Mouse (Mus musculus): ENCODE results near the gene Yeats4.

Yeats4 gene

GRCm38 (mm10) chr10:117202981-117203557 lies 21.2 kb downstream of the Yeats4 start:
- DNase-seq (ENCODE audit: low read depth, low spot score): no peak

DNA sequence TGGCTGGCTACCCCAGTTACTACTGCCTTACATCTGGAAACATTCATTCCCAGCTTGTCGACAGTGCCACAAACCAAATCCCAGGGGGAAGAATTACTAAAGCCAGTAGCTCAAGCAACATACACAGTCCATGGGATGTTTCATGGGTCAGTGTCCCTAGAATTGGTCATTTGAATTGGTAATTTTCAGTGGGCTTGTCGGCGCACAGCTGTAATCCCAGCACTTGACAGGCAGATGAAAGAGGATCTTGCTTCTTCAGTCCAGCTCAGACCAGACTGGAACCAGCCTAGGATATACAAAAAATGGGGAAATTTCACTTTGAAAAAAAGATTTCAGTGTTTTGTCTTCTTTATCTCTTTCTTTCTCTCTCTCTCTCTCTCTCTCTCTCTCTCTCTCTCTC lies 24.6 kb downstream of the Yeats4 start:
- DNase-seq (ENCODE audit: low read depth, low spot score): no peak

- DNase-seq (ENCODE audit: low read depth, low spot score): no peak
Observed at GRCm38 (mm10) chr10:117196696-117197095, 27.6 kb downstream of the Yeats4 start.

- DNase-seq (ENCODE audit: low read depth, low spot score): no peak
Observed at GRCm38 (mm10) chr10:117195748-117196147, 28.6 kb downstream of the Yeats4 start.

DNA sequence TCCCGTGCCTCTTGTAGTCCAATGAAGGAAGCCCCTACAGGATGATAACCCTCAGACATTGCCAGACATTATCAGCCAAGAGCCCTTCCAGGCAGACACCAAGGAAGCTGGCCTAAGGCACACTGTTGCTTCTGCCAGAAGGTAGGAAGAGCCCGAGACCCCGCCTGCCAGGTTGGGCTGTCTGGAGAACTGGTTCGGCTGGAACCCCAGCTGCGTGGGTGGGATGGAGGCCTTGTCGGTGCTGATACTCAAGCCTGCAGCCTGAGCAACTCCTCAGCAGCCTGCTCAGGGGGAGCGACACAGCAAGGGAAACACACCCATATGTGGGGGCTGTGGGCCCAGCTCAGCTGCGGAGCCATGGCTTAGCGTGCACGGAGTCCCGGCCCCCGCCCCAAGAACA lies 29.3 kb downstream of the Yeats4 start:
- no peak for DNase-seq (ENCODE audit: low read depth, low spot score)

GRCm38 (mm10) chr10:117193364-117193763 lies 30.9 kb downstream of the Yeats4 start:
- no peak for DNase-seq (ENCODE audit: low read depth, low spot score)

DNA sequence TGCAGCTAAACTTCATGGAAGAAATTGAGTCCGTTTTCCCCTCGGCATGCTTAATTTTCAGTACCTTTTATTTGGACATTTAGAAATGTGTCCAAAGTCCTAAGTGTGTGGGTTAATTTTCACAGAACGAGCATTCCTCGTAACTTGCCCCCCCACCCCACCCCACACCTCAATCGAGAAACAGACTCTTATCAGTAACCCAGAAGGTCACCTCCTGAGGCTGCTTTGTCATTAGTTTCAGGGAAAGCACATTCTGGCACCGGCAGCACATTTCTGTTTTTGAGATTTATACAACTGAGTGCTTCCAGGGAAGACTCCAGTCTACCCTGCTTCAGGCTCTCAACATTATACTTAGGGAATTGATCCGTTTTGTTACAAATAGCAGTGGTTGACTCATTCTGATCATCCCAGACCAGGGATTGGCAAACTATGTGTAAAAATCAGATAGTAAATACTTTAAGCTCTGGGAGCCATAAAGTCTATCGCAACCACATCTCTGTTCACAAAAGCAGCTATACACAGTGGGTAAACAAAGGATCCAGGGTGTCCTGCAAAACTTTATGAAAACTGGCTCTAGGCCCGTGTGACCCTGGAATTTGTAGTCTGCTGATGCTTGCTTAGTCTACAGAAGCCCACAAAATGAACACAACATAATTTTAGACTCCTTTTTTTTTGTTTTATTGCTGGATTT lies 38.8 kb downstream of the Yeats4 start:
- no peak for DNase-seq (ENCODE audit: low read depth, low spot score)

DNA sequence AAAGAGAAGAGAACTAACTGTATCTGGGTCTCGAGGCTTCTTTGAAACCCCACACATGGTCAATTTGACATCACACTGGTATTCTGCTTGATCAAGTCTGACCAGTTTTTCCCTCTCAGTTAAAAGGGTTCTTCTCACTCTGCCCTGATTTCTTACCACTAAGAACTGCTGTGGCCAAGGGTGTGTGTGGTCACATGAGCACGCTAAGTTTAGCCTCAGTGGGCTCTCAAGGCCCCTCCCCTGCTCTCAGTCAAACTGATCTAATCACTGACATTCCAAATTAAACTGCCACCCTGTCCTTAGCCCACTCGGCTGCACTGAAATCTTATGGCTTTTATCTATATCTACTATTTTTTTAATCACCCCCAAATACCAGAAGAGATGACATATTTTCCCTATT lies 43.2 kb downstream of the Yeats4 start:
- DNase-seq (ENCODE audit: low read depth, low spot score): no peak

- no peak for DNase-seq (ENCODE audit: low read depth, low spot score)
Observed at GRCm38 (mm10) chr10:117174645-117175044, 49.7 kb downstream of the Yeats4 start.

DNA sequence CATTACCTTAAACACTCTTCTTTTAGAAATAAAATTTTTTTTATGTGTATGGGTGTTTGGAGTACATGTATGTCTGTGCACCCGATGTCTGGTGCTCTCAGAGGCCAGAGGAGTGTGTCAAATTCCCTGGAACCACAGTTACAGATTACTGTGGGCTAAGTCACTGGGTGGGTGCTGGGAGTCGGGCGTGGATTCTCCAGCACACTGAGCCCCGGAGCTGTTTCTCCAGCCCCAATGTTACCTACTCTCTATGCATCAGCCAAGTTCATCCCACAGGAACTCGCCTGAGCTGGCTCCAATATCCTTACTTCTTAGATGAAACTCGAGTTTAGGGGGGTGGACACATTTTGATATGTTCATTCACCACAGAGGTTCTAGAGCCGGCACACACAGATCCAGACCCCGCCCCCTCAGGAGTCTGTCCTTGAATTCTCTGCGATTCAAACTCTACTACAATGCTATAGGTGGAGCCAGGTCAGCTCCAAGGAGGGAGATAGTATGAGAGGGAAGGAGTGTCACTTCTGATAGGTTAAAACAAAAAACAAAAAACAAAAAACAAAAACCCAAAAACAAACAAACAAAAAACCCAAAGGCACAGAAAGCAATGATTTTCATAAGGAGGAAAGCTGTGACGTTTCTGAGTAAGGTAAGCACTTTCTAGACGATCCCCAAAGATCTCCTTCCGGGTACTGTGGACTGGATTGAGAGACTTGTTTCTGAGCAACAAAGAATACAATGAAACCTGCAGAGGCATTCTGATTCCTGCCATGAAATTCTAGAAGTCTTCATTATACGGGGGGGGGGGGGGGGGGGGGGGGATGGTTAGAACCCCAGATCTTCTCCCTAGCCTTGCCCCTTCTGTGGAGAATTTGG lies 50.5 kb downstream of the Yeats4 start:
- DNase-seq (ENCODE audit: low read depth, low spot score): no peak

- DNase-seq (ENCODE audit: low read depth, low spot score): no peak
Observed at GRCm38 (mm10) chr10:117173111-117173510, 51.2 kb downstream of the Yeats4 start.

DNA sequence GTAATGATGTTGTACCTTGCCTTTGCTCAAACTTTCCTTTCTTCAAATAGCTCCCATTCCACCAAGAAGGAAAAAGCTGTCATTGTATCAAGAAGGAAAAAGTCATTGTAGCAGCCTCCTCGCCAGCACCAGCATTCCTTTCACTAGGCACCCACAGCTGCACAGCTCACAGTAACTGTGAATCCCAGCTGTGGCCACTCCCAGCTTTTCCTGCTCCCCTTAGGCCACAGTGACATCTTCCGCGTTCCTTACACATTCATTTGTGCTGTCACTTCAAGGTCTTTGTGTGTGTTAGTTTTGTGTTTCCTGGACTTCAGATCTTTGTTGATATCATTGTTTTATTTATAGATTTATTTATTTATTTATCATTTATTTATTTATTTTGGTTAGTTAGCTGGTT lies 52.2 kb downstream of the Yeats4 start:
- DNase-seq (ENCODE audit: low read depth, low spot score): no peak

- peak; percentile 39 for DNase-seq (ENCODE audit: low read depth, low spot score)
Observed at GRCm38 (mm10) chr10:117166785-117167425, 57.4 kb downstream of the Yeats4 start.

Measured in A20 (cell line).